Mouse (Mus musculus) testis, adult 2 months (tissue): ENCODE data around the gene Alkal2. TPM values are rescaled to one million over a fixed set of nuclear protein-coding genes. Genes with fewer than 3 reads are reported as not detected.

Source experiments
- H3K27ac ChIP-seq: fragments of 200-500 bp; 2 replicates; pipeline ENCODE4 v1.5.1; 2012; ENCODE audit warnings: low read depth, low read length; ENCODE audit not compliant: control insufficient read depth, insufficient read depth
- H3K27me3 ChIP-seq: fragments of 200-500 bp; 2 replicates; pipeline ENCODE4 v1.6.1; 2012; ENCODE audit warnings: mild to moderate bottlenecking, low read length, moderate library complexity; ENCODE audit not compliant: control insufficient read depth, insufficient read depth
- H3K36me3 ChIP-seq: fragments of 200-500 bp; 2 replicates; pipeline ENCODE4 v1.6.1; 2012; ENCODE audit warnings: mild to moderate bottlenecking, low read length; ENCODE audit not compliant: control insufficient read depth, insufficient read depth
- H3K4me1 ChIP-seq: fragments of 200-500 bp; 2 replicates; pipeline ENCODE4 v1.6.1; 2012; ENCODE audit warnings: low read length; ENCODE audit not compliant: control insufficient read depth, insufficient read depth
- H3K4me3 ChIP-seq: fragments of 200-500 bp; 2 replicates; pipeline ENCODE4 v1.5.1; 2012; ENCODE audit warnings: low read depth, mild to moderate bottlenecking, low read length, moderate library complexity, mixed read lengths; ENCODE audit not compliant: control insufficient read depth
- CTCF ChIP-seq: fragments of 200-500 bp; IDR thresholded peaks from 2 replicates; pipeline ENCODE4 v1.5.1; 2012; ENCODE audit warnings: low read depth, mild to moderate bottlenecking, inconsistent platforms, low read length, moderate library complexity; ENCODE audit not compliant: control insufficient read depth, insufficient read depth, insufficient replicate concordance
- POLR2A ChIP-seq: fragments of 200-500 bp; IDR thresholded peaks from 2 replicates; pipeline ENCODE4 v1.6.1; 2012; ENCODE audit warnings: low read depth, mild to moderate bottlenecking, inconsistent platforms, low read length, moderate library complexity; ENCODE audit not compliant: control insufficient read depth
- polyA plus RNA-seq: library from polyadenylated mRNA; depleted of rRNA; stranded (reverse); fragments of >200 nt; gene quantifications from 2 replicates; pipeline ENCODE4 v1.2.3, GENCODE M21; 2012

Gene Alkal2
- polyA plus RNA-seq, 1 experiment = not detected

- no peaks in the 10 kb centered on the region for H3K4me1 ChIP-seq
- no peak overlapping the region for H3K27ac ChIP-seq
- TF ChIP-seq POLR2A (no peak), CTCF (no peak)
- H3K27me3 ChIP-seq = no peaks in the 10 kb centered on the region
- H3K4me3 ChIP-seq = no peak overlapping the region
- H3K36me3 ChIP-seq = no peaks in the 10 kb centered on the region
These were observed 18.3 kb upstream of the Alkal2 start for GRCm38 (mm10) chr12:30865781-30866180.

- no peak for TF ChIP-seq CTCF
- no peak for TF ChIP-seq POLR2A
- Histone ChIP-seq H3K27ac (no peak overlapping the region), H3K27me3 (no peaks in the 10 kb centered on the region), H3K4me3 (no peak overlapping the region), H3K36me3 (no peaks in the 10 kb centered on the region), H3K4me1 (peaks cover 2% of the 10 kb centered on the region; the same call in 1 of the 2 replicates)
These were observed 4.7 kb upstream of the Alkal2 start for GRCm38 (mm10) chr12:30879447-30879846.

GRCm38 (mm10) chr12:30883592-30883985 is 533 bp upstream of the Alkal2 start:
- H3K27me3 ChIP-seq = no peaks in the 10 kb centered on the region
- no peak overlapping the region for H3K4me3 ChIP-seq
- TF ChIP-seq CTCF (no peak), POLR2A (no peak)
- no peak overlapping the region for H3K27ac ChIP-seq
- peaks cover 7% of the 10 kb centered on the region for H3K4me1 ChIP-seq
- no peaks in the 10 kb centered on the region for H3K36me3 ChIP-seq

GRCm38 (mm10) chr12:30884622-30885230 is 604 bp downstream of the Alkal2 start:
- H3K27me3 ChIP-seq = no peaks in the 10 kb centered on the region
- peak overlapping the region; percentile 26; the same call in 1 of the 2 replicates for H3K4me3 ChIP-seq
- no peak overlapping the region for H3K27ac ChIP-seq
- TF ChIP-seq POLR2A = no peak
- TF ChIP-seq CTCF = no peak
- peaks cover 7% of the 10 kb centered on the region for H3K4me1 ChIP-seq
- H3K36me3 ChIP-seq = no peaks in the 10 kb centered on the region

- Histone ChIP-seq H3K27me3 (no peaks in the 10 kb centered on the region), H3K27ac (no peak overlapping the region), H3K36me3 (no peaks in the 10 kb centered on the region), H3K4me3 (no peak overlapping the region), H3K4me1 (peaks cover 7% of the 10 kb centered on the region)
- TF ChIP-seq CTCF = no peak
- TF ChIP-seq POLR2A = no peak
These were observed 1.8 kb downstream of the Alkal2 start for GRCm38 (mm10) chr12:30885891-30886290.

- Histone ChIP-seq H3K27ac (no peak overlapping the region), H3K36me3 (no peaks in the 10 kb centered on the region), H3K27me3 (no peaks in the 10 kb centered on the region), H3K4me1 (peaks cover 7% of the 10 kb centered on the region), H3K4me3 (no peak overlapping the region)
- TF ChIP-seq CTCF = no peak
- no peak for TF ChIP-seq POLR2A
These were observed 3.9 kb downstream of the Alkal2 start for GRCm38 (mm10) chr12:30888003-30888402.

- no peak overlapping the region for H3K27ac ChIP-seq
- no peaks in the 10 kb centered on the region for H3K27me3 ChIP-seq
- TF ChIP-seq CTCF = no peak
- TF ChIP-seq POLR2A = no peak
- H3K4me3 ChIP-seq = no peak overlapping the region
- H3K4me1 ChIP-seq = peaks cover under 1% of the 10 kb centered on the region; the same call in 1 of the 2 replicates
- no peaks in the 10 kb centered on the region for H3K36me3 ChIP-seq
These were observed 5.9 kb downstream of the Alkal2 start for GRCm38 (mm10) chr12:30890067-30890466.
